8 mouse cellular contexts compared by ENCODE assay signal in genomic region chr13:81632720-81633415, GRCm38 (mm10). TPM values are rescaled to one million over a fixed set of nuclear protein-coding genes. Genes with fewer than 3 reads are reported as not detected.
DNase-seq lines count a peak whose midpoint lies in the region; ATAC-seq and TF ChIP-seq lines count a peak whose summit lies in the region.

Gene Adgrv1 (minus strand): TSS chr13:81633154.

- H3K4me1 ChIP-seq in embryonic facial prominence, embryonic 13.5 days, result peaks cover 12% of the 10 kb centered on the region
- peaks cover 7% of the 10 kb centered on the region; the same call in 1 of the 2 replicates for H3K4me1 ChIP-seq in heart, embryonic 12.5 days (replicated peaks)
- H3K4me1 ChIP-seq in kidney, embryonic 16.5 days (ENCODE audit: insufficient read depth, low read length), result 0 out of 2 replicates have a peak, but pooled peaks cover 4% of the 10 kb centered on the region
- H3K4me1 ChIP-seq in liver, adult 2 months (ENCODE audit: control insufficient read depth, insufficient read depth, low read length), result no peaks in the 10 kb centered on the region
- H3K4me1 ChIP-seq in midbrain, embryonic 16.5 days (ENCODE audit: control insufficient read depth, insufficient read depth, low read length), result peaks cover 3% of the 10 kb centered on the region

- 2% methylated on average over 42 of the region's 42 CpGs for WGBS in embryonic facial prominence, embryonic 13.5 days
- WGBS in heart, embryonic 12.5 days, result 1% methylated on average over 42 of the region's 42 CpGs
- WGBS in kidney, embryonic 16.5 days, result under 1% methylated on average over 42 of the region's 42 CpGs
- WGBS in liver, adult 2 months, result 3% methylated on average over 42 of the region's 42 CpGs
- WGBS in midbrain, embryonic 16.5 days, result under 1% methylated on average over 42 of the region's 42 CpGs

- peak within 1 kb of the TSS; percentile 62 for H3K9ac ChIP-seq in embryonic facial prominence, embryonic 13.5 days
- peak within 1 kb of the TSS; percentile 64 for H3K9ac ChIP-seq in heart, embryonic 12.5 days
- peak within 1 kb of the TSS; percentile 43; the same call in 1 of the 2 replicates for H3K9ac ChIP-seq in kidney, embryonic 16.5 days (replicated peaks; ENCODE audit: low read length)
- no peak within 1 kb of the TSS for H3K9ac ChIP-seq in liver, adult 2 months (ENCODE audit: low read depth, low read length)
- H3K9ac ChIP-seq in midbrain, embryonic 16.5 days (ENCODE audit: low read depth, low read length), result peak within 1 kb of the TSS; percentile 62

- ATAC-seq in frontal cortex, adult (ENCODE audit: low TSS enrichment), result peak; percentile 91
- peak; percentile 79 for ATAC-seq in embryonic facial prominence, embryonic 13.5 days (ENCODE audit: insufficient number of reproducible peaks, insufficient read depth, low FRiP score, low TSS enrichment, low read depth)
- ATAC-seq in heart, embryonic 12.5 days (ENCODE audit: insufficient number of reproducible peaks, low FRiP score), result peak; percentile 97
- peak; percentile 100 for ATAC-seq in kidney, embryonic 16.5 days (ENCODE audit: low FRiP score, low TSS enrichment)
- ATAC-seq in midbrain, embryonic 16.5 days, result peak; percentile 99

- no peak for TF ChIP-seq POLR2A in liver, adult 2 months (IDR thresholded peaks at IDR 0.05; ENCODE audit: extremely low read depth, insufficient read depth, low read length)

- DNase-seq in frontal cortex, postnatal 25 days (ENCODE audit: low spot score in 2 of 2), result no peak
- DNase-seq in liver, adult 2 months (ENCODE audit: extremely low read depth, low read depth, low spot score), result peak; percentile 82
- peak; percentile 81 for DNase-seq in testis, postnatal 10 days (ENCODE audit: low spot score)

- H3K79me2 ChIP-seq in liver, adult 2 months (ENCODE audit: control insufficient read depth, insufficient read depth, low read length), result no peaks in the 10 kb centered on the region

- TF ChIP-seq CTCF in liver, adult 2 months (IDR thresholded peaks at IDR 0.05; ENCODE audit: low read depth, low read length), result no peak

- no peaks in the 10 kb centered on the region for H3K9me3 ChIP-seq in embryonic facial prominence, embryonic 13.5 days
- no peaks in the 10 kb centered on the region for H3K9me3 ChIP-seq in heart, embryonic 12.5 days (replicated peaks)
- no peaks in the 10 kb centered on the region for H3K9me3 ChIP-seq in kidney, embryonic 16.5 days (ENCODE audit: low read length)
- no peaks in the 10 kb centered on the region for H3K9me3 ChIP-seq in midbrain, embryonic 16.5 days (replicated peaks; ENCODE audit: control insufficient read depth, low read length, poor library complexity, severe bottlenecking)

- peak within 1 kb of the TSS; percentile 82 for H3K4me2 ChIP-seq in embryonic facial prominence, embryonic 13.5 days
- peak within 1 kb of the TSS; percentile 96 for H3K4me2 ChIP-seq in heart, embryonic 12.5 days
- peak within 1 kb of the TSS; percentile 81 for H3K4me2 ChIP-seq in kidney, embryonic 16.5 days (replicated peaks; ENCODE audit: low read depth, low read length)
- H3K4me2 ChIP-seq in midbrain, embryonic 16.5 days (ENCODE audit: low read length), result peak within 1 kb of the TSS; percentile 98

- peak within 1 kb of the TSS; percentile 47 for H3K4me3 ChIP-seq in embryonic facial prominence, embryonic 13.5 days
- H3K4me3 ChIP-seq in heart, embryonic 12.5 days, result peak within 1 kb of the TSS; percentile 60
- peak within 1 kb of the TSS; percentile 57 for H3K4me3 ChIP-seq in kidney, embryonic 16.5 days (ENCODE audit: low read length)
- H3K4me3 ChIP-seq in liver, adult 2 months (ENCODE audit: insufficient read depth, low read depth, low read length), result peak within 1 kb of the TSS; percentile 25; the same call in 1 of the 2 replicates
- H3K4me3 ChIP-seq in midbrain, embryonic 16.5 days (ENCODE audit: low read depth, low read length), result peak within 1 kb of the TSS; percentile 64

- no peaks in the 10 kb centered on the region for H3K36me3 ChIP-seq in embryonic facial prominence, embryonic 13.5 days
- no peaks in the 10 kb centered on the region for H3K36me3 ChIP-seq in heart, embryonic 12.5 days
- no peaks in the 10 kb centered on the region for H3K36me3 ChIP-seq in kidney, embryonic 16.5 days (ENCODE audit: insufficient read depth, low read length)
- no peaks in the 10 kb centered on the region for H3K36me3 ChIP-seq in liver, adult 2 months (ENCODE audit: control insufficient read depth, insufficient read depth, low read length)
- no peaks in the 10 kb centered on the region for H3K36me3 ChIP-seq in midbrain, embryonic 16.5 days (ENCODE audit: control insufficient read depth, insufficient read depth, low read length)

- no peak within 1 kb of the TSS for H3K27ac ChIP-seq in embryonic facial prominence, embryonic 13.5 days
- no peak within 1 kb of the TSS for H3K27ac ChIP-seq in heart, embryonic 12.5 days (ENCODE audit: poor library complexity, severe bottlenecking)
- no peak within 1 kb of the TSS for H3K27ac ChIP-seq in kidney, embryonic 16.5 days (ENCODE audit: low read length)
- no peak within 1 kb of the TSS for H3K27ac ChIP-seq in liver, adult 2 months (replicated peaks; ENCODE audit: insufficient read depth, low read depth, low read length)
- H3K27ac ChIP-seq in midbrain, embryonic 16.5 days (ENCODE audit: low read length), result no peak within 1 kb of the TSS; the same call in 1 of the 2 replicates

- peaks cover 30% of the 10 kb centered on the region for H3K27me3 ChIP-seq in embryonic facial prominence, embryonic 13.5 days
- H3K27me3 ChIP-seq in heart, embryonic 12.5 days (replicated peaks), result peaks cover 30% of the 10 kb centered on the region
- H3K27me3 ChIP-seq in kidney, embryonic 16.5 days (ENCODE audit: insufficient read depth, low read length), result peaks cover 5% of the 10 kb centered on the region; the same call in 1 of the 2 replicates
- H3K27me3 ChIP-seq in liver, adult 2 months (ENCODE audit: control insufficient read depth, insufficient read depth, low read length), result 0 out of 2 replicates have a peak, but pooled peaks cover 4% of the 10 kb centered on the region
- no peaks in the 10 kb centered on the region; the same call in 1 of the 2 replicates for H3K27me3 ChIP-seq in midbrain, embryonic 16.5 days (ENCODE audit: control insufficient read depth, insufficient read depth, low read depth, low read length)

RNA-seq across cellular contexts. Expression of gene Adgrv1, which starts in this region (rescaled TPM):
- polyA plus RNA-seq in embryonic facial prominence, embryonic 13.5 days (2015; fragmentation: Nextera tagmentation; extraction: Ambion mirVana), result 2.7 and 2.8 TPM in 2 replicates
- polyA plus RNA-seq in heart, embryonic 12.5 days (2016; fragmentation: Nextera tagmentation; extraction: Ambion mirVana), result 1.2 and 1.5 TPM in 2 replicates
- polyA plus RNA-seq in kidney, embryonic 16.5 days (2015; fragmentation: Nextera tagmentation; extraction: Ambion mirVana), result 4.3 and 4.5 TPM in 2 replicates
- total RNA-seq in liver, adult 2 months (2014; rRNA removed), result 2.9 and 3.1 TPM in 2 replicates
- 1.5 and 1.8 TPM in 2 replicates for polyA plus RNA-seq in liver, adult 2 months (2012; rRNA removed)
- 6.6 and 13.0 TPM in 2 replicates for polyA plus RNA-seq in midbrain, embryonic 16.5 days (2015; fragmentation: Nextera tagmentation; extraction: Ambion mirVana)

Comparison
In these comparisons a context has a peak if more than half of its experiments do, and no peak if none do; other contexts are left out.
1. DNase-seq: peak in liver, adult 2 months (single experiment) and testis, postnatal 10 days (single experiment); none in frontal cortex, postnatal 25 days (0 of 2).
2. Peak in every context shown above with its lines, with median percentiles within 50 percentile points of each other: ATAC-seq, H3K4me2 ChIP-seq and H3K4me3 ChIP-seq.